Mouse (Mus musculus): Measurements from ENCODE around the gene Tenm4. TPM values are rescaled to one million over a fixed set of nuclear protein-coding genes. Genes with fewer than 3 reads are reported as not detected.

The Tenm4 gene
- polyA plus RNA-seq, 1 experiment from 2014 or later, result 33.1 TPM

- peaks cover 7% of the 10 kb centered on the region; the same call in 1 of the 2 replicates for H3K4me1 ChIP-seq (replicated peaks)
- no peak overlapping the region for H3K9ac ChIP-seq
- H3K4me2 ChIP-seq, result no peak overlapping the region
- WGBS, result 55% methylated on average over 3 of the region's 3 CpGs
- H3K9me3 ChIP-seq, result no peaks in the 10 kb centered on the region
- no peak overlapping the region for H3K4me3 ChIP-seq
- no peaks in the 10 kb centered on the region for H3K27me3 ChIP-seq
- H3K36me3 ChIP-seq, result no peaks in the 10 kb centered on the region
- no peak for ATAC-seq (ENCODE audit: low FRiP score)
- no peak overlapping the region for H3K27ac ChIP-seq
These were observed 101.0 kb downstream of the Tenm4 start for GRCm38 (mm10) chr7:96272068-96272467.

GRCm38 (mm10) chr7:96274486-96274885, 103.4 kb downstream of the Tenm4 start:
- H3K9ac ChIP-seq, result no peak overlapping the region
- H3K27ac ChIP-seq, result no peak overlapping the region
- H3K9me3 ChIP-seq, result no peaks in the 10 kb centered on the region
- no peaks in the 10 kb centered on the region for H3K27me3 ChIP-seq
- peaks cover 16% of the 10 kb centered on the region for H3K4me1 ChIP-seq (replicated peaks)
- ATAC-seq (ENCODE audit: low FRiP score), result no peak
- no peak overlapping the region for H3K4me3 ChIP-seq
- H3K36me3 ChIP-seq, result no peaks in the 10 kb centered on the region
- no peak overlapping the region for H3K4me2 ChIP-seq
- 83% methylated on average over 2 of the region's 2 CpGs for WGBS

GRCm38 (mm10) chr7:96277550-96277949, 106.5 kb downstream of the Tenm4 start:
- no peaks in the 10 kb centered on the region for H3K9me3 ChIP-seq
- H3K4me1 ChIP-seq (replicated peaks), result peaks cover 10% of the 10 kb centered on the region
- 58% methylated on average over 10 of the region's 10 CpGs for WGBS
- H3K9ac ChIP-seq, result no peak overlapping the region
- no peak overlapping the region for H3K27ac ChIP-seq
- H3K4me3 ChIP-seq, result no peak overlapping the region
- H3K27me3 ChIP-seq, result no peaks in the 10 kb centered on the region
- no peak overlapping the region for H3K4me2 ChIP-seq
- H3K36me3 ChIP-seq, result no peaks in the 10 kb centered on the region
- ATAC-seq (ENCODE audit: low FRiP score), result no peak

- Histone ChIP-seq H3K4me2 (no peak overlapping the region), H3K4me3 (no peak overlapping the region), H3K27ac (no peak overlapping the region), H3K9me3 (no peaks in the 10 kb centered on the region), H3K4me1 (replicated peaks) (peaks cover 10% of the 10 kb centered on the region), H3K9ac (no peak overlapping the region), H3K36me3 (no peaks in the 10 kb centered on the region), H3K27me3 (no peaks in the 10 kb centered on the region)
- WGBS, result 85% methylated on average over 11 of the region's 11 CpGs
- no peak for ATAC-seq (ENCODE audit: low FRiP score)
These were observed 107.3 kb downstream of the Tenm4 start for GRCm38 (mm10) chr7:96278378-96278777.

- no peak for ATAC-seq (ENCODE audit: low FRiP score)
- H3K27ac ChIP-seq, result no peak overlapping the region
- no peaks in the 10 kb centered on the region for H3K36me3 ChIP-seq
- no peak overlapping the region for H3K4me3 ChIP-seq
- no peak overlapping the region for H3K9ac ChIP-seq
- no peaks in the 10 kb centered on the region for H3K9me3 ChIP-seq
- 76% methylated on average over 4 of the region's 4 CpGs for WGBS
- no peak overlapping the region for H3K4me2 ChIP-seq
- peaks cover 10% of the 10 kb centered on the region for H3K4me1 ChIP-seq (replicated peaks)
- H3K27me3 ChIP-seq, result no peaks in the 10 kb centered on the region
These were observed 109.7 kb downstream of the Tenm4 start for GRCm38 (mm10) chr7:96280795-96281194.

- Histone ChIP-seq H3K4me1 (replicated peaks) (0 out of 2 replicates have a peak, but pooled peaks cover 7% of the 10 kb centered on the region), H3K36me3 (no peaks in the 10 kb centered on the region), H3K27me3 (no peaks in the 10 kb centered on the region), H3K9ac (no peak overlapping the region), H3K4me3 (no peak overlapping the region), H3K27ac (no peak overlapping the region), H3K9me3 (no peaks in the 10 kb centered on the region), H3K4me2 (no peak overlapping the region)
- no peak for ATAC-seq (ENCODE audit: low FRiP score)
- WGBS, result 31% methylated on average over 2 of the region's 2 CpGs
These were observed 119.5 kb downstream of the Tenm4 start for GRCm38 (mm10) chr7:96290576-96290975.

- no peaks in the 10 kb centered on the region for H3K9me3 ChIP-seq
- H3K9ac ChIP-seq, result no peak overlapping the region
- no peaks in the 10 kb centered on the region for H3K36me3 ChIP-seq
- H3K4me3 ChIP-seq, result no peak overlapping the region
- H3K4me2 ChIP-seq, result no peak overlapping the region
- 96% methylated on average over 5 of the region's 5 CpGs for WGBS
- no peak for ATAC-seq (ENCODE audit: low FRiP score)
- no peaks in the 10 kb centered on the region for H3K27me3 ChIP-seq
- 0 out of 2 replicates have a peak, but pooled peaks cover 4% of the 10 kb centered on the region for H3K4me1 ChIP-seq (replicated peaks)
- no peak overlapping the region for H3K27ac ChIP-seq
These were observed 124.9 kb downstream of the Tenm4 start for GRCm38 (mm10) chr7:96295959-96296358.

GRCm38 (mm10) chr7:96300826-96301397, 129.9 kb downstream of the Tenm4 start:
- WGBS, result 86% methylated on average over 8 of the region's 8 CpGs

GRCm38 (mm10) chr7:96301813-96302212, 130.8 kb downstream of the Tenm4 start:
- Histone ChIP-seq H3K36me3 (no peaks in the 10 kb centered on the region), H3K4me2 (no peak overlapping the region), H3K4me3 (no peak overlapping the region), H3K27me3 (no peaks in the 10 kb centered on the region), H3K27ac (no peak overlapping the region), H3K9ac (no peak overlapping the region), H3K4me1 (replicated peaks) (peaks cover 12% of the 10 kb centered on the region; the same call in 1 of the 2 replicates), H3K9me3 (no peaks in the 10 kb centered on the region)
- WGBS, result 66% methylated on average over 3 of the region's 3 CpGs
- no peak for ATAC-seq (ENCODE audit: low FRiP score)

More at GRCm38 (mm10) chr7:96300826-96301397, 129.9 kb downstream of the Tenm4 start:
- H3K4me2 ChIP-seq, result no peak overlapping the region
- no peaks in the 10 kb centered on the region for H3K9me3 ChIP-seq
- H3K27ac ChIP-seq, result no peak overlapping the region
- H3K4me1 ChIP-seq (replicated peaks), result peaks cover 8% of the 10 kb centered on the region; the same call in 1 of the 2 replicates
- no peaks in the 10 kb centered on the region for H3K27me3 ChIP-seq
- no peaks in the 10 kb centered on the region for H3K36me3 ChIP-seq
- no peak overlapping the region for H3K9ac ChIP-seq
- no peak overlapping the region for H3K4me3 ChIP-seq
- ATAC-seq (ENCODE audit: low FRiP score), result no peak

GRCm38 (mm10) chr7:96303963-96304362, 132.9 kb downstream of the Tenm4 start:
- 50% methylated on average over 2 of the region's 2 CpGs for WGBS
- ATAC-seq (ENCODE audit: low FRiP score), result no peak
- H3K4me3 ChIP-seq, result no peak overlapping the region

GRCm38 (mm10) chr7:96305382-96305935, 134.4 kb downstream of the Tenm4 start:
- Histone ChIP-seq H3K27me3 (no peaks in the 10 kb centered on the region), H3K36me3 (no peaks in the 10 kb centered on the region), H3K27ac (no peak overlapping the region), H3K4me1 (replicated peaks) (peaks cover 10% of the 10 kb centered on the region; the same call in 1 of the 2 replicates), H3K4me2 (no peak overlapping the region), H3K9me3 (no peaks in the 10 kb centered on the region), H3K4me3 (no peak overlapping the region), H3K9ac (no peak overlapping the region)
- ATAC-seq (ENCODE audit: low FRiP score), result no peak
- WGBS, result 56% methylated on average over 5 of the region's 5 CpGs

More at GRCm38 (mm10) chr7:96303963-96304362, 132.9 kb downstream of the Tenm4 start:
- no peak overlapping the region for H3K4me2 ChIP-seq
- H3K36me3 ChIP-seq, result no peaks in the 10 kb centered on the region
- H3K27ac ChIP-seq, result no peak overlapping the region
- no peaks in the 10 kb centered on the region for H3K9me3 ChIP-seq
- no peaks in the 10 kb centered on the region for H3K27me3 ChIP-seq
- H3K9ac ChIP-seq, result no peak overlapping the region
- H3K4me1 ChIP-seq (replicated peaks), result peaks cover 10% of the 10 kb centered on the region; the same call in 1 of the 2 replicates

- Histone ChIP-seq H3K27ac (no peak overlapping the region), H3K27me3 (no peaks in the 10 kb centered on the region), H3K9me3 (no peaks in the 10 kb centered on the region), H3K4me2 (no peak overlapping the region), H3K9ac (no peak overlapping the region), H3K4me1 (replicated peaks) (peaks cover 10% of the 10 kb centered on the region; the same call in 1 of the 2 replicates), H3K4me3 (no peak overlapping the region), H3K36me3 (no peaks in the 10 kb centered on the region)
- no peak for ATAC-seq (ENCODE audit: low FRiP score)
- WGBS, result 56% methylated on average over 6 of the region's 6 CpGs
These were observed 137.1 kb downstream of the Tenm4 start for GRCm38 (mm10) chr7:96308106-96308505.

GRCm38 (mm10) chr7:96329343-96329742, 158.3 kb downstream of the Tenm4 start:
- Histone ChIP-seq H3K4me1 (replicated peaks) (peaks cover 4% of the 10 kb centered on the region; the same call in 1 of the 2 replicates), H3K27ac (no peak overlapping the region), H3K4me3 (no peak overlapping the region), H3K36me3 (peaks cover 7% of the 10 kb centered on the region), H3K9ac (no peak overlapping the region), H3K9me3 (0 out of 2 replicates have a peak, but pooled peaks cover 9% of the 10 kb centered on the region), H3K4me2 (no peak overlapping the region), H3K27me3 (no peaks in the 10 kb centered on the region)
- 93% methylated on average over 4 of the region's 4 CpGs for WGBS
- ATAC-seq (ENCODE audit: low FRiP score), result no peak
